27 mouse cellular contexts compared by ENCODE assay signal in the genomic region with DNA sequence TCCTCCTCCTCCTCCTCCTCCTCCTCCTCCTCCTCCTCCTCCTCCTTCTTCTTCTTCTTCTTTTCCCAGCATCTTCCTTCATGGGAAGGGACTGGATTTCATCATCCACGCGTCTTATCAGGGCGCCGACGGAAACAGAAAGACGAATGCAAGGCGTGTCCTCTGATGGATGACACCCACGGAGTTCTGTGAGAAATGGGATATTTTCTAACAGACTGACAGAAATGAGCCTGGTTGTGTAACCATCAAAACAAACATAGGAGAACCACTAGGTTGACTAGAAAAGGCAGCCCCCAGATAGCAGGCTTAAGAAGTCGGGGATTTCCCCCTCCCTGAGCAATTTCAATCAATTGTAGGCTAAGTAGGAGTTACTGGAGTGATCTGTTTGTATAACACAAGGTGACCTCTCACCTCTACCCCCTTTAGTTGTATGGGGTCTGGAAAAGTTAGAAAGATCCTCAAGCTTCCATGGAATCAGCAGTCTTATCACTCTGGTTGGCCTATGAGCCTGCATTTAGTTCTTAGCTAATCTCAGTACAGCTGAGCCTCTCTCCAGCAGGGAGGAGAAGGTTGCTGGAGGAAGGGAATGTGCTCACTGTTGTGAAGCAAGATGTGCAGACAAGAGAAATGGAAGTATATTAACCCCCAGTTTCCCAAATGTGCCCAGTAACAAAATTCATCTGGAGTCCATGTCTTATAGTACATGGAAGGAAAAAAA.
DNase-seq lines count a peak whose midpoint lies in the region.
"Had no signal": no experiment of that assay in that cellular context is flagged by ENCODE, and none has a peak within 500 bp of the region (broad histone marks: within the 10 kb centered on the region; RNA-seq: fewer than 3 reads in every experiment).

No protein-coding gene starts in this region.

- H3K36me3 ChIP-seq in limb, embryonic 10.5 days, result no peaks in the 10 kb centered on the region
- H3K36me3 ChIP-seq: forebrain, embryonic 12.5 days; G1E; heart, embryonic 15.5 days; hindbrain, embryonic 10.5 days; hindbrain, embryonic 15.5 days; limb, embryonic 13.5 days; midbrain, embryonic 12.5 days had no signal

- peak; percentile 93 for DNase-seq in heart, adult 11 months
- DNase-seq in heart, postnatal 25 days (ENCODE audit: low spot score), result no peak
- DNase-seq in lung, adult 18-20 months, result peak; percentile 15 to 18
- no peak for DNase-seq in lung, postnatal 4 days
- peak; percentile 14 for DNase-seq in limb, embryonic 10.5 days (ENCODE audit: low spot score)
- DNase-seq in lung, postnatal 14 days, result peak; percentile 3
- no peak for DNase-seq in urinary bladder, postnatal 10 days (ENCODE audit: low spot score)
- no peak for DNase-seq in Muller cell, postnatal 12 days (ENCODE audit: inconsistent ontology term)
- DNase-seq: adrenal gland, postnatal 14 days; cerebellum, adult 11-12 months; cerebellum, adult 9-11 months; forebrain, postnatal 0 days; gastrocnemius, postnatal 10 days; kidney, adult 11 months; kidney, postnatal 14 days; layer of hippocampus, adult 9-11 months; spleen, adult 18-20 months; thymus, postnatal 14 days had no signal

- no peaks in the 10 kb centered on the region for H3K27me3 ChIP-seq in limb, embryonic 10.5 days (ENCODE audit: low read depth, poor library complexity, severe bottlenecking)
- H3K27me3 ChIP-seq: forebrain, embryonic 12.5 days; heart, embryonic 15.5 days; hindbrain, embryonic 15.5 days; limb, embryonic 13.5 days; midbrain, embryonic 12.5 days; Patski had no signal

- no peak overlapping the region for H3K4me3 ChIP-seq in limb, embryonic 10.5 days
- H3K4me3 ChIP-seq: erythroblast, embryonic 14.5 days; forebrain, embryonic 12.5 days; heart, embryonic 15.5 days; hindbrain, embryonic 10.5 days; hindbrain, embryonic 15.5 days; limb, embryonic 13.5 days; midbrain, embryonic 12.5 days had no signal

- intact Hi-C loops in heart, postnatal 25 days (cut with DNase I), result no loop called here

- WGBS in limb, embryonic 10.5 days, result 61% methylated on average over 9 of the region's 9 CpGs

- H3K9me3 ChIP-seq in limb, embryonic 10.5 days (replicated peaks), result no peaks in the 10 kb centered on the region
- H3K9me3 ChIP-seq: forebrain, embryonic 12.5 days; heart, embryonic 15.5 days; hindbrain, embryonic 10.5 days; hindbrain, embryonic 15.5 days; limb, embryonic 13.5 days; midbrain, embryonic 12.5 days had no signal

- no peak overlapping the region for H3K27ac ChIP-seq in limb, embryonic 10.5 days
- H3K27ac ChIP-seq: forebrain, embryonic 12.5 days; heart, embryonic 15.5 days; hindbrain, embryonic 10.5 days; hindbrain, embryonic 15.5 days; limb, embryonic 13.5 days; midbrain, embryonic 12.5 days had no signal

- peaks cover 13% of the 10 kb centered on the region for H3K4me1 ChIP-seq in limb, embryonic 10.5 days
- H3K4me1 ChIP-seq: forebrain, embryonic 12.5 days; hindbrain, embryonic 10.5 days; hindbrain, embryonic 15.5 days; midbrain, embryonic 12.5 days had no signal

Comparison
In these comparisons a context has a peak if more than half of its experiments do, and no peak if none do; other contexts are left out.
1. DNase-seq: peak in heart, adult 11 months (single experiment), lung, adult 18-20 months (2 of 2), limb, embryonic 10.5 days (single experiment) and lung, postnatal 14 days (single experiment); none in heart, postnatal 25 days (single experiment), lung, postnatal 4 days (0 of 2), urinary bladder, postnatal 10 days (single experiment) and Muller cell, postnatal 12 days (single experiment).